Mouse (Mus musculus) c-Kit-positive CD71-negative TER-119-negative erythroid progenitor cells, embryonic 14.5 days (primary cell): ENCODE measurements around the gene Git1.

Experiments
- DNase-seq: peaks from one replicate; pipeline ENCODE4 v3.0.0-alpha.2; 2013; ENCODE audit warnings: low read depth

The Git1 gene

DNA sequence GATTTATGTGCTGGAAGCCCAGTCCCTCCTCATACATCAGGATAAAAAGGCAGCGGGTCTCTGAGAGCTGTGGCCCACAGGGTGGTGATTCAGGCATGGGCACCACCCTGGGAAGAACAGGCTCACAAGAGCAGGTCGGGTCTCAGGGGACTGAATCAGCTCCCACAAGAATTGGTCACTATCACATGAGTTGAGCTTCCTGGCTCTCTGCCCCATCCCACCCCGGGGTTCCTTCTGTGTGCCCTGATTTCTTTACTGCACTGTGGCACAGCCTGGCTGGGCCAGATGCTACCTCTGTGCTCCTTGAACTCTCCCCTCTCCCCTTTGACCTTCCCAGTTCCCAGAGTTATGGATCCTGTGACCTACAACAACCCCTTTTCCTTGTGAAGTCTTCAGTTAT, 10.3 kb upstream of the Git1 start:
- no peak for DNase-seq

GRCm38 (mm10) chr11:77483510-77484255, 9.7 kb upstream of the Git1 start:
- DNase-seq = no peak

DNA sequence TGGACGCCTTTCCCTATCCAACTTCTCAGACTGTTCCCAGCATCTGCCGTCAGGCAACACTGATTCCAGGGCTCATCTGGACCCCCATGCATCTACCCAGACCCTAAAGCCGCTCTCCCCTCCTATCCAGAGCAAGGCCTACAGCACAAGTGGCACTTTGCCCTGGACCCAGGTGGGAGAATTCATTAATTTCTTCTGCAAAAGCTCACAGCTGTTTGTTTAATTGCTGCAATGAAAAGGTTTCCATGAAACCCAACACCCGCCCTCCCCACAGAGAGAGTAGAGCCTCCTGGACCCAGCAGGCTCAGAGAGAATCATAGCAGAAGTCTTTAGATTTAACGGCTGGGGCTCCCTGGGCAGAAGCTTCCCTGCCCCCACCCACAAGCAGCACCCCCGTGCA, 8.1 kb upstream of the Git1 start:
- DNase-seq = no peak

GRCm38 (mm10) chr11:77486798-77487197, 6.6 kb upstream of the Git1 start:
- DNase-seq = no peak

DNA sequence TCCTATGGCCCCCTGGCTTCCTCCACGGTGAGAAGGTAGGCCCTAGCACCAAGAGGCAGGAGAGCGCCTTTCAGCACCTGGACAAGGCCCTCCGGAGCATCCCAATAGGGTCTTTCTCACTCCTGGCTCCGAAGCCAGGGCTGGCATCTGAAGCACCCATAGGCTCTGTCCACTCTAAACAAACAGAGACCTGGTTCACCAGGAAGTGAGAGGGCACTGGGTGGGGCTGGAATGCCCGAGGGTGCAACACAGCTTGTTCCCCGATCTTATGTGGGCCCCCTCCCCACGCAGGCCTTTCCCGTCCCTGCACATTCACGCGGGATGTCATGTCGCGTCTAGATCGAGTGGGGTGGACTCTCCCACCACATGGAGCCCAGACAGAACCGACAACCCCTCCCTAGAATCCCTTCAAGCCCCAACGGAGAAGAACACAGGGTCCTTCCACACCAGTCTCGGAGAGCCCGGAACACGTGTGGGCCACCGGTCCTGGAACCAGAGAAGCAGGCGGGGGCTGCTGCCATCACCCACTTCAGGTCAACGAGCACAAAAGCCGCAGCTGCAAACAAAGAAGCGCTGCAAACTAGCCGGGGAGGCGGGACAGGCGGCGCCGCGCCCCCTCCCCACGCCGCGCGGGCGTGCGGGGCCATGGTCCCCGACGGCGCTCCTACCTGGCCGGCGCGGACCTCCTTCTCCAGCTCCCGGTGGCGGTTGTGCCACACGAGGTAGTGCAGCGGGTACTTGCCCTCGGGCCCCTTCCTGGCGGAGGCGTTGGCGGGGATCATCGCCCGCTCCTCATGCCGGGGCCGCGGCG, 4.4 kb upstream of the Git1 start:
- no peak for DNase-seq

DNA sequence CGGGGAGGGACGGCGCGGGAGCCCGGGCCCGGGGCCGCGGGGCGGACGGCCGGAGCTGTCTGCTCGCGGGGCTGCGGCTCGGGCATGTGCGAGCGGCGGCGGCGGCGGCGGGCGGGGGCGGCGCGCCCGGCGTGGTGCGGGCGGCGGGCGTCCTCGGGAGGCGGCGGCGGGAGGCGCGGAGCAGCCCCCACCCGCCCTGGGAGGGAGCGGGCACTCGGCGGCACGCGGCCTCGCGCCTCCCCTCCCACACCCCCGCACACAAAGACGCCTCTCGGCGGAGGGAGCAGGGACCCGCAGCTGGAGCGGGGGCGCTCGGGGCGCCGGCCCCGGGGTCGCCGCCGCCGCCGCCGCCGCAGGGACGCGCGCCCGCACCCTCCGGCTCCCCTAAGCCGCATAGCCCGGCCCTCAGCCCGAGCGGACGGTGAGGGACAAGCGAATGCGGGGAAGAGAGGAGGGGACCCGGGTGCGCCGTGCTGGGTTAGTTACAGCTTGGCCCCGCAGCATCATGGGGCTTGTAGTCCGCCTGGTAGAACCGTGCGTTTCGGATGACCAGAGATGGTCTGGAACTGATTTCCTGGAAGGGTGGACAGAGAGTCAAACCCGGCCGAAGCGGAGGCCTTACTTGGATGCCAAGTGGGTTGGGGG, 3.6 kb upstream of the Git1 start, which contains the start of gene Ankrd13b:
Gene Ankrd13b, minus strand, starts transcription at position 88 of the 645 bp plus-strand sequence.
- DNase-seq = no peak

- DNase-seq = no peak
These were observed 2.9 kb upstream of the Git1 start for GRCm38 (mm10) chr11:77490451-77490850.

GRCm38 (mm10) chr11:77491123-77491501, 2.2 kb upstream of the Git1 start:
- no peak for DNase-seq

DNA sequence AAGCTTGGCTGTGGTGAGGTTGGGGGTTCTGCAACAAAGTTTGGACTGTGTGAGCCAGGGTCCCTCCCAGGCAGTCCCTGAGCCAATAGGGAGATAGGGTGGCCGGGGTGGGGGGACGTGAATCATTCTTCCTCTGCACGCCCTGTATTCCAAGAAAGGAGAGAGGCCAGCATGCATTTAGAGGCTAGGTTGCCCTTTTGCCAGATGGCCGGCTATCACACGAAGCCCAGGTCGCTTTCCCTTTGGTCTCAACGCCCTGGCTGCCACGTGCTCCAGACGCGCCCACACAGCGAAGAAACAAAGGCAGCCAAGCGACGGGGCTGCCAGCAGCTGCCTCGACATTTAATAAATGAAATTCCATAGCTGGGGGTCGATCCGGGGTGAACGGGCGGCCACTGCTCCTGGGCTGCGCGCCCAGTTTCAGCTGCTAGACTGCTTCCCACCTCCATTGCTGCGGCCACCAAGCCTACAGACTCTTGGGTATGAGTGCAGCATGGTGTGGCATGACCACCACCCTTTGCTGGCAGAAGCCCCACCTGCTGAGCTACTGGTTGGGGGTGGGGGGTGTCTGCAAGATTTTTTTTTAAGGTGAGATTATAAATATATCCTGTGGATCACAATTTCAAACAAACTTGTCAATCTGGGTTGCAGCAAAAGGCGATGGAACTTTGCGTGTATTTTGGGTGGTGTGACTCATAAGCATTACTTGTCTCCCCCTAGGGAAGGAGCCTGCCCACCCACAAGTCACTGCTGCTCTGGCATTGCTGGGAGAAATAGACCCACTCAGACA, 1.7 kb upstream of the Git1 start:
- DNase-seq = no peak

GRCm38 (mm10) chr11:77492311-77492871, 971 bp upstream of the Git1 start:
- DNase-seq = no peak

GRCm38 (mm10) chr11:77492911-77493332, 440 bp upstream of the Git1 start:
- no peak for DNase-seq

DNA sequence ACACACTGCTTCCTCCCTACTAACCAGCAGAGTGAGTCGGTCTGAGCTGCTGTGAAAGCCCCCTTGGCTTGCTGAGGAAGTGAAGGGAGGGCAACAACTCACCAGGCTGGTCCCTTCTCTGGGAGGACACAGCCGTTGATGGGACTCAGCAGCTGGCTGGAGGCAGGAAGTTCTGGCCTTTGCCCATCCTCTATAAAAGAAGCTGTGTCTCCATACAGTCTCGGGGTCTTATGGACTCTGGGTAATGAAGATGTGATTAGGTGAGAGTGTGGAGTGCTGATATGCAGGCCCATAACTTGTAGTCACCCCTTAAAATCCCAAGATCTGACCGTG, 948 bp downstream of the Git1 start:
- no peak for DNase-seq

GRCm38 (mm10) chr11:77494782-77495181, 1.4 kb downstream of the Git1 start:
- no peak for DNase-seq

DNA sequence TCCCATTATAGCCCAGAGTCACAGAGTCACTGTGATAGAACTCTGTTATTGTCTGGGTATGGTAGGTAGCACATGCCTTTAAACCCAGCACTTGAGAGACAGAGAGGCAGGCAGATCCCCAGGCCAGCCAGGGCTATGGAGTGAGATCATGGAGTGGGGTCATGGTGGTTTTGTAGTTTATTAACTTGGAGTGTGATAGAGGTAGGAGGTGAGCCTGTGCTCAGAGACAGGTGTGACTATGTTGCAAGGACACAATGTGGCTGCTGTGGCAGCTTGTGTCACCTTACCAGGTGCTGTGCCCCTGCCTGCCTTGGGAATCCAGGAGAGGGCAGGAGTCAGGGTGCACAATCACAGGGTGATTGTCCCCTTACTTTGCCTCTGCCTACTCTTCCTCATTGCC, 2.1 kb downstream of the Git1 start:
- no peak for DNase-seq

- DNase-seq = no peak
These were observed 4.0 kb downstream of the Git1 start for GRCm38 (mm10) chr11:77497341-77497756.

- DNase-seq = no peak
These were observed 4.5 kb downstream of the Git1 start for GRCm38 (mm10) chr11:77497851-77498250.

DNA sequence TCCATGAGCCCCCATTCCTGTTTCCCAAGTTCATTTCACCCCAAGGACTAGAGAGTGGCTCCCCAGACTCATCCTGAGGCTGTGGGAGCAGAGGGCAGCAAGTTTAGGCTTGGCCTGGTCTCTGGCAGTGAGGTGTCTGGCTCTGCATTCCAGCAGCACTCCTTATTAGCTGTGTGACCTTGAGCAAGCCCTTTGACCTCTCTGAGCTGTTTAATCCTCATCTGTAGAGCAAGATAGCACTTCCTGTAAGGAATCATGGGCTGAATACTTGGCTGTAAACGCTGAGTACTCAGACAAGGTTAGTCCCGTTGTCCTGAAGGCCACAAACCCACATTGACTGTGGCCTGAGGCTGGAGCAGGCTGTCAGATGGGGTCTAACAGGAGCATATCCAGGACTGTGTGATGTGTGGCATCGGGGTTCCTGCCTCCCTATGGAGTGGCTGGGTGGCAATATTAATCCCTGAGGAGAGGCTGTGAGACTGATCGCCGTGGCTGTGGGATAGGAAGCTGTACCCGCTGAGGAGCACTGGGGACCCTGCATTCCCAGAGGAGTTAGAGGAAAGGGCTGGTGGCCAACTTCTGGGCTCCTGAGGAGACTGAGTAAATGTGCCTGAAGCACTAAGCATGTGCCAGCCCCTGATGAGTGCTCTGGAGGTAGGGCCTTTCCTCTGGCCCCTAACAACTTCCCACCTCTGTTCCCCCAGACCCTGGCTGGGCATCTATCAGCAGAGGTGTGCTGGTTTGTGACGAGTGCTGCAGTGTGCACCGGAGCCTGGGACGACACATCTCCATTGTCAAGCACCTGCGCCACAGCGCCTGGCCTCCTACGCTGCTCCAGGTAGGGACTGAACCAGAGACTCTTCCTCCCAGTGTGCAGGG, 5.1 kb downstream of the Git1 start:
- DNase-seq = no peak

- no peak for DNase-seq
These were observed 6.0 kb downstream of the Git1 start for GRCm38 (mm10) chr11:77499354-77499753.

DNA sequence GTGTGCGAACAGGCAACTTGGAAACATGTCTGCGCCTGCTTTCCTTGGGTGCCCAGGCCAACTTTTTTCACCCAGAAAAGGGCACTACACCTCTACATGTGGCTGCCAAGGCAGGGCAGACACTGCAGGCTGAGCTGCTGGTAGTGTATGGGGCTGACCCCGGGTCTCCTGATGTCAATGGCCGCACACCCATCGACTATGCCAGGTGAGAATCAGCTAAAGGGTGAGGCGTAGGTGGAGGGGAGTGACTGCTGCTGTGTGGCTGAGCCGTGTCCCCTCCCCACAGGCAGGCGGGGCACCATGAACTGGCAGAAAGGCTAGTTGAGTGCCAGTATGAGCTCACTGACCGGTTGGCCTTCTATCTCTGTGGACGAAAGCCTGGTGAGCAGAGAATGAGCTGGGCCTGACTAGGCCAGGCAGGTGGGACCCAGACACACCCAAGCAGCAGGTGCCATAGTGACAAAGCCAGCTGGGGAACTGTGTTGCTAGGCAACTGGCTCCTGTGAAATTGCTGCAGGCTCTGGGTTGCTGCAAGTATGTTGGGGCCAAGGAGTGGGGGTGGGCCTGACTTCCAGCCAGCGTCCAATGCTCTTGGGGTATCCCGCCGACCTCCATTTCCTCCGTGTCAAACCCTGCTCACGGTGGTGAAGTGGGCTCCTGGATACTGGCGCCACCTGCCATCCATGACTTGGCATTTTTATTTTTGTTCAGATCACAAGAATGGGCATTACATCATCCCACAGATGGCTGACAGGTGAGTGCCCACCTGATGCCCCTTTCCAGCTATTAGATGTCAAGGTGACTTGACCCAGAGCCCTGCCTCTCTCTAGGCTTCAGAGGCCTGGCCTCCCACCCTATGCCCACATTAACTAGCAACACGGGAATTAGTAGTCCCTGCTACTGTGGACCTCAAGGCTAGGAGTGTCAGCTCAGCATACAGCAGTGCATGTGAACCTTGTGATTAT, 7.3 kb downstream of the Git1 start:
- DNase-seq = no peak

GRCm38 (mm10) chr11:77501392-77501791, 8.0 kb downstream of the Git1 start:
- no peak for DNase-seq
